In the genomic region with DNA sequence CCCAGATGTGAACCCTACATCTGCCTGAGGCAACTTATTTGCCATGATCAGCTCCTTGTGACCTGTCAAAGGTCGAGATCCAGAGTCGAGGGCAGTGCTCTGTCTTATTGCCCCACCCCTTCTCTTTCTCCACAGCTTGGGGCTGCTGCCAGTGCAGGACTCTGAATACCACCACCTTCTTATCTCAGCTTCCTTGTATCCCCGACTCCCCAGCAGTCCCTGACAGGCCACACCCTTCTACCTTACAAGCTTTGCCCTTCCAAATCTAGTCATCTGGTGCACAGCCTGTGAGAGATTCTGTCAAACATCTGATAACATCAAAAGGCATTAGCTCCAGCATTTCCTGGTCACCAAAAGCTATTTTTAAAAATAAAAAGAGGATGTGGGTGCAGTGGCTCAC, we compare ENCODE assay signal across 22 mouse cellular contexts. TPM values are rescaled to one million over a fixed set of nuclear protein-coding genes. Genes with fewer than 3 reads are reported as not detected.
DNase-seq lines count a peak whose midpoint lies in the region; ATAC-seq lines count a peak whose summit lies in the region.
"Had no signal": no experiment of that assay in that cellular context is flagged by ENCODE, and none has a peak within 500 bp of the region (broad histone marks: within the 10 kb centered on the region; RNA-seq: fewer than 3 reads in every experiment).

No protein-coding gene starts in this region.

- no peak overlapping the region for H3K4me2 ChIP-seq in heart, embryonic 11.5 days
- H3K4me2 ChIP-seq: embryonic facial prominence, embryonic 12.5 days; forebrain, embryonic 15.5 days; heart, embryonic 15.5 days; hindbrain, embryonic 14.5 days had no signal

- peaks cover 12% of the 10 kb centered on the region for H3K27me3 ChIP-seq in heart, embryonic 11.5 days (ENCODE audit: control insufficient read depth, insufficient read depth, low read length)
- H3K27me3 ChIP-seq: heart, embryonic 15.5 days had no signal

- intact Hi-C loops in left cerebral cortex, postnatal 25 days (cut with DNase I), result no loop called here

- DNase-seq in heart, adult 11 months, result peak; percentile 89
- peak; percentile 67 for DNase-seq in 416B (ENCODE audit: low read depth)
- no peak for DNase-seq in left cerebral cortex, postnatal 25 days (ENCODE audit: low spot score in 2 of 2)
- DNase-seq in kidney, postnatal 14 days, result no peak
- DNase-seq in frontal cortex, postnatal 14 days (ENCODE audit: low spot score in 2 of 2), result no peak
- DNase-seq: adrenal gland, postnatal 10 days; cerebellum, adult 11-12 months; cerebellum, adult 9-10 months; cerebellum, postnatal 25 days; gastrocnemius, postnatal 10 days; heart, adult 18-20 months; heart, postnatal 14 days; kidney, adult 11 months had no signal

- no peaks in the 10 kb centered on the region for H3K9me3 ChIP-seq in heart, embryonic 11.5 days (replicated peaks; ENCODE audit: control insufficient read depth, low read length)
- H3K9me3 ChIP-seq: embryonic facial prominence, embryonic 12.5 days; forebrain, embryonic 15.5 days; heart, embryonic 10.5 days; heart, embryonic 15.5 days; hindbrain, embryonic 10.5 days had no signal

- H3K4me1 ChIP-seq in heart, embryonic 11.5 days (ENCODE audit: control insufficient read depth, insufficient read depth, low read length), result 0 out of 2 replicates have a peak, but pooled peaks cover 7% of the 10 kb centered on the region

- H3K27ac ChIP-seq in heart, embryonic 11.5 days (ENCODE audit: low read depth, low read length), result no peak overlapping the region
- H3K27ac ChIP-seq: embryonic facial prominence, embryonic 12.5 days; forebrain, embryonic 15.5 days; heart, embryonic 10.5 days; heart, embryonic 15.5 days; hindbrain, embryonic 10.5 days; hindbrain, embryonic 14.5 days had no signal

- 16% methylated on average over 3 of the region's 3 CpGs for whole genome bisulfite sequencing in heart, embryonic 11.5 days (ENCODE audit: insufficient replicate concordance)

- H3K9ac ChIP-seq in heart, embryonic 11.5 days (ENCODE audit: low read depth, low read length), result no peak overlapping the region
- H3K9ac ChIP-seq: embryonic facial prominence, embryonic 12.5 days; forebrain, embryonic 15.5 days; heart, embryonic 15.5 days; hindbrain, embryonic 14.5 days had no signal

- ATAC-seq in heart, embryonic 11.5 days (replicated peaks; ENCODE audit: insufficient number of reproducible peaks, low FRiP score, low TSS enrichment), result no peak
- peak; percentile 34 for ATAC-seq in common myeloid progenitor, adult 5-6 weeks (replicated peaks; ENCODE audit: low read depth, poor library complexity, severe bottlenecking)
- ATAC-seq in megakaryocyte, adult 5-6 weeks (ENCODE audit: poor library complexity, severe bottlenecking), result peak; percentile 37
- ATAC-seq: forebrain, embryonic 15.5 days had no signal

- no peak overlapping the region for H3K4me3 ChIP-seq in heart, embryonic 11.5 days (ENCODE audit: low read depth, low read length)
- H3K4me3 ChIP-seq: embryonic facial prominence, embryonic 12.5 days; forebrain, embryonic 15.5 days; heart, embryonic 10.5 days; heart, embryonic 15.5 days; hindbrain, embryonic 10.5 days had no signal

- no peaks in the 10 kb centered on the region for H3K36me3 ChIP-seq in heart, embryonic 11.5 days (ENCODE audit: control insufficient read depth, insufficient read depth, low read length)
- H3K36me3 ChIP-seq: embryonic facial prominence, embryonic 12.5 days; forebrain, embryonic 15.5 days; heart, embryonic 10.5 days; heart, embryonic 15.5 days; hindbrain, embryonic 10.5 days had no signal

RNA-seq across cellular contexts. Expression of a gene that starts 2.7 kb away (rescaled TPM):
- polyA plus RNA-seq in heart, embryonic 11.5 days (2014; fragmentation: Nextera tagmentation; extraction: Ambion mirVana), result 24.7 and 34.2 TPM in 2 replicates
- total RNA-seq in common myeloid progenitor, adult 5-6 weeks (2017), result not detected in 2 replicates
- total RNA-seq in megakaryocyte, adult 5-6 weeks (2015), result 0.33 and 0.89 TPM in 2 replicates
- total RNA-seq in megakaryocyte, adult 5-6 weeks (2017), result 0.48 TPM in 1 of 2 replicates, not detected in the other
- 1 to 10 TPM; 7.1 to 8.0 TPM for total RNA-seq in left cerebral cortex, postnatal 25 days (2021)

Comparison
In these comparisons a context has a peak if more than half of its experiments do, and no peak if none do; other contexts are left out.
1. DNase-seq: peak in heart, adult 11 months (single experiment) and 416B (single experiment); none in left cerebral cortex, postnatal 25 days (0 of 2), kidney, postnatal 14 days (single experiment) and frontal cortex, postnatal 14 days (0 of 2).